Mouse (Mus musculus): ENCODE results near the gene Adamts15. TPM values are rescaled to one million over a fixed set of nuclear protein-coding genes. Genes with fewer than 3 reads are reported as not detected.
A peak's percentile ranks its signal among the peaks of the same experiment; 100 is the strongest.

Adamts15 gene
- polyA plus RNA-seq, 2 experiments = 0.33 to 0.38 TPM

DNA sequence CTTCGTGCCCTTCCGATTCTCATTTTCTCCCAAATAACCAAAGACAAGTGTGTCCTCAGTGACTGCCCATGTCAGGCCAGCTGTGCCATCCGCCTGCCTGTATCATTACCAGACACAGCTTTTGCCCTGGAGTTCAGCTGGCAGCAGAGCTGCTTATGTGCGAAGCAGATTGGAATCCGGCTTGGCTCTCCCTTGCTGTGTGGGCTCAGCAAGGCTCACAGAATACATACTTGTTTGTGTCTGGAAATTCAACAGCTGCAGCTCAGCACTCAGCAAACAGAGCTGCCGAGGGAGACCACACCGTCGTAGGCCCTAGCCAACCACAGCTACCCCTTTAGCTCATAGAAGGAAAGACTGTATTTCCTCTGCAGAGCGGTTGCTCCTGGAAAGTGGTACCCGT, 42.4 kb upstream of the Adamts15 start:
- DNase-seq (ENCODE audit: low read depth in 3 of 3, low spot score in 3 of 3) (no peak), ATAC-seq (ENCODE audit: insufficient read depth) (no peak)
- no peaks in the 10 kb centered on the region for H3K4me1 ChIP-seq (replicated peaks; ENCODE audit: control insufficient read depth in 2 of 2, insufficient read depth in 2 of 2, low read length in 1 of 2)
- H3K27me3 ChIP-seq (ENCODE audit: control insufficient read depth, insufficient read depth, low read length) = no peaks in the 10 kb centered on the region
- H3K9me3 ChIP-seq (ENCODE audit: control insufficient read depth, low read length) = no peaks in the 10 kb centered on the region
- H3K36me3 ChIP-seq (replicated peaks; ENCODE audit: control insufficient read depth, insufficient read depth, low read depth) = no peaks in the 10 kb centered on the region
- no peak overlapping the region for H3K4me2 ChIP-seq (ENCODE audit: low read depth)
- no peak overlapping the region for H3K27ac ChIP-seq
- WGBS (ENCODE audit: insufficient replicate concordance) = 59% methylated on average over 10 of the region's 10 CpGs
- H3K9ac ChIP-seq (replicated peaks) = no peak overlapping the region
- TF ChIP-seq EP300 (IDR thresholded peaks at IDR 0.05; ENCODE audit: low read depth) = no peak
- TF ChIP-seq CTCF (IDR thresholded peaks at IDR 0.05; ENCODE audit: low read depth) = no peak
- no peak overlapping the region for H3K4me3 ChIP-seq (ENCODE audit: insufficient read depth in 1 of 2, low read depth in 2 of 2, low read length in 2 of 2)

DNA sequence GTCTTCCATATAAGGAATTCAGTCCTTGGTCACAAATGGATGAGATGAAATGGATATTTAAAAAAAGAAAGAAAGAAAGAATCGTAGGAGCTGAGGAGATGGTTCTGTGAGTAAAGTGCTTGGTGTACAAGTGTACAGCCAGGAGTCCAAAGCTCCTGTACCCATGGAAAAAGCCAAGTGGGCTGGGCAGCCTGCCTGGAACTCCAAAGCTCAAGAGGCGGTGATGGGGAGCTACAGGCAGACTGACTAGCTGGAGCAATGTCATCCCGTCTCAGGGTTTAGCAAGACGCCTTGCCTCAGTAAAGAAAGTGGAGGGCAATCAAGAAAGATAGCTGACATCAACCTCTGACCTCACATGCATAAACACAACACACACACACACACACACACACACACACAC, 41.5 kb upstream of the Adamts15 start:
- 63% methylated on average over 4 of the region's 4 CpGs for WGBS (ENCODE audit: insufficient replicate concordance)
- no peak for ATAC-seq (ENCODE audit: insufficient read depth)
- Histone ChIP-seq H3K9me3 (ENCODE audit: control insufficient read depth, low read length) (no peaks in the 10 kb centered on the region), H3K4me1 (replicated peaks; ENCODE audit: control insufficient read depth in 2 of 2, insufficient read depth in 2 of 2, low read length in 1 of 2) (no peaks in the 10 kb centered on the region), H3K27me3 (ENCODE audit: control insufficient read depth, insufficient read depth, low read length) (no peaks in the 10 kb centered on the region), H3K4me3 (ENCODE audit: insufficient read depth in 1 of 2, low read depth in 2 of 2, low read length in 2 of 2) (no peak overlapping the region), H3K4me2 (ENCODE audit: low read depth) (no peak overlapping the region), H3K27ac (no peak overlapping the region), H3K9ac (replicated peaks) (no peak overlapping the region), H3K36me3 (replicated peaks; ENCODE audit: control insufficient read depth, insufficient read depth, low read depth) (no peaks in the 10 kb centered on the region)
- no peak for DNase-seq (ENCODE audit: low read depth in 3 of 3, low spot score in 3 of 3)
- TF ChIP-seq CTCF (IDR thresholded peaks at IDR 0.05; ENCODE audit: low read depth) = no peak
- no peak for TF ChIP-seq EP300 (IDR thresholded peaks at IDR 0.05; ENCODE audit: low read depth)

DNA sequence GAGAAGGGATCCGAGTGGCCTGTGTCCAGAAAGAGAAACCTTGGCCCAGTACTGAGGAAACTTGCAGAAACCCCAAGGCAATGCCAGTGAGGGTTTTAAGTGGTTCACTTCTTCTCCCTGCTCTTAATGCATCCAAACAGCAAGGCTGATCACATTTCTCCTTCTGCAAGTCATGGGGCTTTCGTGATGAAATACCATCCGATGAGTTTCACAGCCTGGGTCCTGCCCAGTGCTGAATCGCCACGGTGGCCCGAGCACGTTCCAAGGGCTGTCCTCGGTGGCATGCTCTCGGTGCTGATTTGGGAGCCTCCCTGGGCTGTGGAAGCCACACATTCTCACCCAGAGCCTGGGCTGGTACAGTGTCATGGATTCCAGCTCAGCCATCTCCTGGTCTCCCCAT, 33.0 kb upstream of the Adamts15 start:
- TF ChIP-seq CTCF (IDR thresholded peaks at IDR 0.05; ENCODE audit: low read depth) = no peak
- no peak for TF ChIP-seq EP300 (IDR thresholded peaks at IDR 0.05; ENCODE audit: low read depth)
- Histone ChIP-seq H3K9me3 (ENCODE audit: control insufficient read depth, low read length) (no peaks in the 10 kb centered on the region), H3K4me1 (replicated peaks; ENCODE audit: control insufficient read depth in 2 of 2, insufficient read depth in 2 of 2, low read length in 1 of 2) (no peaks in the 10 kb centered on the region), H3K36me3 (replicated peaks; ENCODE audit: control insufficient read depth, insufficient read depth, low read depth) (no peaks in the 10 kb centered on the region), H3K4me2 (ENCODE audit: low read depth) (no peak overlapping the region), H3K4me3 (ENCODE audit: insufficient read depth in 1 of 2, low read depth in 2 of 2, low read length in 2 of 2) (no peak overlapping the region), H3K27me3 (ENCODE audit: control insufficient read depth, insufficient read depth, low read length) (no peaks in the 10 kb centered on the region), H3K9ac (replicated peaks) (no peak overlapping the region), H3K27ac (no peak overlapping the region)
- ATAC-seq (ENCODE audit: insufficient read depth) = no peak
- no peak for DNase-seq (ENCODE audit: low read depth in 3 of 3, low spot score in 3 of 3)
- 65% methylated on average over 9 of the region's 9 CpGs for WGBS (ENCODE audit: insufficient replicate concordance)

- ATAC-seq (ENCODE audit: insufficient read depth) (no peak), DNase-seq (ENCODE audit: low read depth in 3 of 3, low spot score in 3 of 3) (no peak)
- no peak overlapping the region for H3K9ac ChIP-seq (replicated peaks)
- H3K4me1 ChIP-seq (replicated peaks; ENCODE audit: control insufficient read depth in 2 of 2, insufficient read depth in 2 of 2, low read length in 1 of 2) = no peaks in the 10 kb centered on the region
- no peaks in the 10 kb centered on the region for H3K9me3 ChIP-seq (ENCODE audit: control insufficient read depth, low read length)
- TF ChIP-seq EP300 (IDR thresholded peaks at IDR 0.05; ENCODE audit: low read depth) (no peak), CTCF (IDR thresholded peaks at IDR 0.05; ENCODE audit: low read depth) (peak; percentile 58)
- H3K27ac ChIP-seq = no peak overlapping the region
- no peaks in the 10 kb centered on the region for H3K27me3 ChIP-seq (ENCODE audit: control insufficient read depth, insufficient read depth, low read length)
- H3K4me2 ChIP-seq (ENCODE audit: low read depth) = no peak overlapping the region
- H3K4me3 ChIP-seq (ENCODE audit: insufficient read depth in 1 of 2, low read depth in 2 of 2, low read length in 2 of 2) = no peak overlapping the region
- WGBS (ENCODE audit: insufficient replicate concordance) = 40% methylated on average over 8 of the region's 8 CpGs
- H3K36me3 ChIP-seq (replicated peaks; ENCODE audit: control insufficient read depth, insufficient read depth, low read depth) = no peaks in the 10 kb centered on the region
Observed at GRCm38 (mm10) chr9:30953287-30953686, 31.0 kb upstream of the Adamts15 start.

DNA sequence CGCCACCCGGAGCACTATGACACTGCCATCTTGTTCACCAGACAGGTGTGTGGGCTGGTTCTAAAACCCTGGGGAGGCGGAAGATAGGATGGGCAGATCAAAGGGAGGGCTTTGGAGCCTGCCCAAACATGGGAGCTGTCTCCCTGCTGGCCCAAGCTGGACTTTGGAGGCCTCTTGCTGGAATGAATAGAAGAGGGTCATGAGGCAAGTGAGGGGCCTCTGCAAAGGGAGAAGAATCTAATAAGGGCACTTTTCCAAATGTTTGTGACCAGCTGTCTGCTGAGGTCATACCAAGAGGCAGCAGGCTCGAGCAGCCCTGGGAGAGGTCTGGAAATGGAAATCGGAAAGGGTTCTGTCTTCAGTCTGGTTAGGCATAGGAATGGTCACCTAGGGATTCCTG, 29.2 kb upstream of the Adamts15 start:
- Histone ChIP-seq H3K27me3 (ENCODE audit: control insufficient read depth, insufficient read depth, low read length) (no peaks in the 10 kb centered on the region), H3K4me3 (ENCODE audit: insufficient read depth in 1 of 2, low read depth in 2 of 2, low read length in 2 of 2) (no peak overlapping the region), H3K36me3 (replicated peaks; ENCODE audit: control insufficient read depth, insufficient read depth, low read depth) (no peaks in the 10 kb centered on the region), H3K9ac (replicated peaks) (no peak overlapping the region), H3K4me1 (replicated peaks; ENCODE audit: control insufficient read depth in 2 of 2, insufficient read depth in 2 of 2, low read length in 1 of 2) (no peaks in the 10 kb centered on the region), H3K27ac (no peak overlapping the region), H3K4me2 (ENCODE audit: low read depth) (no peak overlapping the region), H3K9me3 (ENCODE audit: control insufficient read depth, low read length) (no peaks in the 10 kb centered on the region)
- no peak for TF ChIP-seq EP300 (IDR thresholded peaks at IDR 0.05; ENCODE audit: low read depth)
- no peak for TF ChIP-seq CTCF (IDR thresholded peaks at IDR 0.05; ENCODE audit: low read depth)
- WGBS (ENCODE audit: insufficient replicate concordance) = 67% methylated on average over 5 of the region's 5 CpGs
- DNase-seq (ENCODE audit: low read depth in 3 of 3, low spot score in 3 of 3) = no peak
- no peak for ATAC-seq (ENCODE audit: insufficient read depth)

All from liver, embryonic 14.5 days (tissue).